Mouse (Mus musculus) brain, embryonic 14.5 days (tissue): Measurements from ENCODE around the gene Il10. TPM values are rescaled to one million over a fixed set of nuclear protein-coding genes. Genes with fewer than 3 reads are reported as not detected.

Experiments used
- DNase-seq: peaks from one replicate; pipeline ENCODE4 v3.0.0-alpha.2; 2011; ENCODE audit warnings: low read depth
- CTCF ChIP-seq: fragments of 200-500 bp; IDR thresholded peaks from 2 replicates; pipeline ENCODE4 v1.5.1; 2012; ENCODE audit warnings: inconsistent platforms, mild to moderate bottlenecking, moderate library complexity, borderline replicate concordance; ENCODE audit not compliant: insufficient read depth, insufficient read length; ENCODE audit errors: extremely low read depth
- POLR2A ChIP-seq: fragments of 200-500 bp; IDR thresholded peaks from 2 replicates; pipeline ENCODE4 v1.6.1; 2012; ENCODE audit warnings: mild to moderate bottlenecking, inconsistent platforms, borderline replicate concordance; ENCODE audit not compliant: poor library complexity, insufficient read depth, insufficient read length, severe bottlenecking; ENCODE audit errors: extremely low read depth
- polyA plus RNA-seq: library from polyadenylated mRNA; depleted of rRNA; stranded (reverse); fragments of >200 nt; gene quantifications from 2 replicates; pipeline ENCODE4 v1.2.3, GENCODE M21; 2012; rRNA removed

The Il10 gene
- polyA plus RNA-seq, 1 experiment, result not detected

GRCm38 (mm10) chr1:131059411-131059810, 39.8 kb downstream of the Il10 start:
- TF ChIP-seq CTCF (no peak), POLR2A (no peak)
- no peak for DNase-seq

- no peak for DNase-seq
- no peak for TF ChIP-seq POLR2A
- TF ChIP-seq CTCF, result no peak
Measured at GRCm38 (mm10) chr1:131059841-131060240, 40.2 kb downstream of the Il10 start.

DNA sequence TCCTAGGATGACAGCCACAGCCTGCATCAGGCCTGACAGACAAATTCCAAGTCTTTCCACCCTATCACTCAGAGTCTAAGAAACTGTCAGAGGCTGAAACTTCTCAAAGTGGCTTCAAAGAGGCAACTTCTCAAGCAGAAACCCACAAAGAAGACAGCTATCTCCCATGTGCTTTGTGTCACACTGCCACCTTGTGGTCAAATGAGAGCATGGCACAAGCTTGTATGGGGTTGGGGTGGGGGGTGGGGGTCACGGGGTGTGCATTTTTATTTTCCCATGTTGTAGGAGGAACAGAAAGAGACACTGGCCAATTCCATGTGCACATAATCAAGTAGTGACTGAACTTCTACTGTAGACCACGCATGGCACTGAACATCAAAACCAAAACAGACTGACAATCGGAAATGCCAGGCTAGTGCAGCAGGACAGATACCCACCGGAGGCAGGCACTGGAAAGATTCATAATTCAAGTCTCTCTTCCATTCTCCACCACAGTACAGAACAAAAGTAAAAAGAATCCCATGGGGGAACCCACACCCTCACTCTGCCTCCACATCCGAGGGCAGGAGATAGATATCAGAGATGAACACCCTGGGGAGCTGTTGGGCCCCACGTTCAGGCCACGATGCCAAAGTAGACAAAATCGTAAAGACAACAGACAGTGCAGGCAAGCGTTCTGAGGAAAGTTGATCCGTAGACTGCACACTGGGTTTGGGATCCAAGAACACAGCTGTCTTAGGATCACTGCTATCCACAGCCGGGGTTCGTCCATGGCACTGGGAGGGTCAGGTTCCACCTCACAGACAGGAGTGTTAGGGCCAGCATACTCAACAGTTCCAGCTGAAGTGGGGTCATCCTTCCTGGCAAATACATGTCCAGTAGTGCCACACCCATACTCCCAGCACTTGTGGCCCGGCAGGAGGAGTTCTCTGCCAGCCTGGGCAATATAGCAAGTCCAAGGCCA, 40.9 kb downstream of the Il10 start:
- DNase-seq, result peak; percentile 64
- TF ChIP-seq POLR2A (no peak), CTCF (peak; percentile 69; the same call in 1 of the 2 replicates)

GRCm38 (mm10) chr1:131061740-131062254, 42.2 kb downstream of the Il10 start:
- DNase-seq, result no peak
- TF ChIP-seq CTCF (no peak), POLR2A (no peak)

- DNase-seq, result peak; percentile 53
- TF ChIP-seq POLR2A, result no peak
- TF ChIP-seq CTCF, result no peak
Measured at GRCm38 (mm10) chr1:131062821-131063220, 43.2 kb downstream of the Il10 start.

DNA sequence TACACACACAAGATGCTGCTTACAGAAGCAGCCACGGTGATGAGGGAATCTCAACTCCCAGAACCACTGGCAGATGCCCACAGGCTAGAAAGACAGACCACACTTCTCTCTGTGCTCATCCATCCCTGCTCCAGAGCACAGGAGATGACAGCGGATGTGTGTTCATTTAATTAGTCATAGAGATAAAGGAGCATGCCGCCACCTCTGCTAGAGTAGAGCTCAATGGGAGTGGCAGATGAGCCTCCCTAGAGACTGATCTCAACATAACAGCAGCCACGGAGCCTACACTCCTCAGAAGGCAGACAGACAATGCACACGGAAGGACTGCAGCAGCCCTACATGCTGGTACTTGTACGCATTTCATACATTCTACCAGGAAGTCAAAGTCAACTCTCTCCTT, 44.6 kb downstream of the Il10 start:
- peak; percentile 53 for DNase-seq
- no peak for TF ChIP-seq POLR2A
- no peak for TF ChIP-seq CTCF

DNA sequence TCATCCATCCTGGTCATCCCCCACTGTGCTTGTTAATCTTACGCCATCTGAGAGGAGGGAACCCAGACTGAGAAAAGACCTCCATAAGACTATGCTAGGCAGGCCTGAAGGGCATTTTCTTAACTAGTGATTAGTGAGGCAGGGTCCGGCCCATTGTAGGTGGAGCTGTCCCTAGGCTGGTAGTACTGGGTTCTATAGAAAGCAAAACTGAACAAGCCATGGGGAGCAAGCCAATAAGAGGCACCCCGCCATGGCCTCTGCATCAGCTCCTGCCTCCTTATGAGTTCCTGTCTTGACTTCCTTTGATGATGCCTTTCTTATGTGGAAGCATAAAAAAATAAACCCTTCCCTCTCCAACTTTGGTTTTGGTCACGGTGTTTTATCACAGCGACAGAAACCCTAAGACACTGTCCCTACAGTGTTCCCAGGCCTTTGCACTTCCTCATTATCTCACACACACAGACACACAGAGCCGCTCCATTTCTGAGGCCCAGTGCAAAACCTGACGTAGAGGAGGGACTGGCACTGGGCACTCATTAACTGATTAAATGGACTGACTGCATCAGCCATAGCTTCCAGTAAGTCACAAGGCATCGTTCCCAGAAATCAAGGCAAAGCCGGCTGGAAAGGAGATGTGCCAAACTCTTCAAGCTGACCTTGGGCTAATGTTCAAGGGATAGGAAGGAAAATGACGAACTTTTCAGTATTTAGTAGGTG, 48.5 kb downstream of the Il10 start:
- no peak for DNase-seq

DNA sequence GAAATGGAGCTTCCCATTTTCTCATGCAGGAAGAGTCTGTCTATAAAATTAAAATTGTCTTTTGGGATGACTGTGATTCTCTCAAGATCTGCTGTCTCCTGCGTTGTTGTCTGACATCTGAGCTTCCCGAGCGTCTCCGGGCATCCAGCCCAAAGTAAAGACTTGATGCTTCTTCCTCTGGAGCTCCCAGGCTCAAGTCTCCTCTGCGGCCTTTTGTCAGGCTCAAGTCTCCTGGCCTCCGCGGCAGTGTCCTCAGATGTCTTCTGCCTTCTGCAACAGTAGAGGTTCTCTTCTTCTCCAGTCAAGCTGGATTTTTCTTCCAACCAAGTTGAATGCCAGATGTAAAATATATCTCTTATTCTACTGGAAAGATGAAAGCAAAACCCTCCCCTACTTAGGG, 49.4 kb downstream of the Il10 start:
- no peak for TF ChIP-seq POLR2A
- TF ChIP-seq CTCF, result no peak
- no peak for DNase-seq

More for the DNA sequence above, 48.5 kb downstream of the Il10 start:
- no peak for TF ChIP-seq CTCF
- TF ChIP-seq POLR2A, result no peak

DNA sequence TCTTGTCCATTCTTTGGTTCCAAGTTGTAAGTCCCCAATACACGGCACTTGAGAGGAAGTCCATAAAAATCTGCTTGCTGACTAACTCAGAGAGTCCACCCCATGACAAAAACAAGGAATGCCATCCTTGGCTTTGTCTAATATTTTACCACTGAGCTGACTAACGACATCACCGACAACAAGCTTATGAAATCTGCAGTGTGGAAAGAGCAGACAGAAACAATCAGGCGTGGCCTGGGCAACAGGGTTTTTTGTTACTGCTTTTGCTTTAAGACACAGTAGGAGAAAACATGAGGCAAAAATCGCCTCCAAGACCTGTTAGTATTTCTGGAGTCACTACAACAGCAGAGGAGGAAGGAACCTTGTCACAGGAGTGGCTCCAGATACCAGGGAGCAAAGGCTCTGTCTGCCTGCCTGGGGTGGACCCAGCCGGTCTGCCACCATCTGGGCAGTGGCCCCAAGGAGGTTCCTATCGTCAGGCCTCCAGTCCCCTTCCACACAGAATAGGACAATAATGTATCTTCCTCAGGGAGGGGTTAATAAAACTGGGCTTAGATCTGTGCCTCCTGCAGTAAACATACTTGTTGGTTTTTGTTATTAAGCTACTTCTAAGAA, 52.8 kb downstream of the Il10 start:
- no peak for TF ChIP-seq POLR2A

GRCm38 (mm10) chr1:131074524-131074938, 54.9 kb downstream of the Il10 start:
- TF ChIP-seq CTCF, result no peak
- TF ChIP-seq POLR2A, result no peak
- DNase-seq, result peak; percentile 85

More for the DNA sequence above, 52.8 kb downstream of the Il10 start:
- no peak for DNase-seq

Other genes starting within 250 kb of the Il10 start
- 0.04 and 0.08 TPM in 2 replicates for gene Fcamr, start 218.9 kb upstream of the Il10 start, polyA plus RNA-seq
- gene Pigr, start 193.2 kb upstream of the Il10 start, polyA plus RNA-seq, result 0.03 and 0.16 TPM in 2 replicates
- 0.19 and 0.28 TPM in 2 replicates for gene Fcmr, start 154.2 kb upstream of the Il10 start, polyA plus RNA-seq
- not detected in 2 replicates for gene Il24, start 132.4 kb upstream of the Il10 start, polyA plus RNA-seq
- gene Il20, start 108.4 kb upstream of the Il10 start, polyA plus RNA-seq, result not detected in 2 replicates
- gene Il19, start 79.7 kb upstream of the Il10 start, polyA plus RNA-seq, result not detected in 2 replicates
- 50.5 and 52.9 TPM in 2 replicates for gene Mapkapk2, start 78.0 kb downstream of the Il10 start, polyA plus RNA-seq
- 12.7 and 13.6 TPM in 2 replicates for gene Dyrk3, start 118.5 kb downstream of the Il10 start, polyA plus RNA-seq
- 53.0 and 69.8 TPM in 2 replicates for gene Eif2d, start 133.3 kb downstream of the Il10 start, polyA plus RNA-seq
- 1.9 and 3.3 TPM in 2 replicates for gene Rassf5, start 225.4 kb downstream of the Il10 start, polyA plus RNA-seq